Mouse (Mus musculus): ENCODE results near the gene Itgb4. TPM values are rescaled to one million over a fixed set of nuclear protein-coding genes. Genes with fewer than 3 reads are reported as not detected.

Gene Itgb4
- polyA plus RNA-seq, 1 experiment = 133 TPM

- Histone ChIP-seq H3K36me3 (ENCODE audit: control insufficient read depth, insufficient read depth, low read length) (peaks cover 60% of the 10 kb centered on the region), H3K4me3 (ENCODE audit: low read depth, low read length) (no peak overlapping the region), H3K4me1 (ENCODE audit: control insufficient read depth, insufficient read depth, insufficient read length, low read length) (no peaks in the 10 kb centered on the region), H3K27ac (ENCODE audit: insufficient read depth, low read depth, low read length) (no peak overlapping the region), H3K27me3 (ENCODE audit: control insufficient read depth, insufficient read depth, low read length) (no peaks in the 10 kb centered on the region)
- WGBS = 88% methylated on average over 2 of the region's 2 CpGs
- no peak for TF ChIP-seq CTCF (IDR thresholded peaks at IDR 0.05; ENCODE audit: extremely low read depth, insufficient read length, insufficient replicate concordance, low read depth, low read length)
- no peak for TF ChIP-seq POLR2A (IDR thresholded peaks at IDR 0.05; ENCODE audit: low read depth, low read length)
These were observed 75.1 kb downstream of the Itgb4 start for GRCm38 (mm10) chr11:116049610-116050009.

GRCm38 (mm10) chr11:116050196-116050595, 75.7 kb downstream of the Itgb4 start:
- TF ChIP-seq POLR2A (IDR thresholded peaks at IDR 0.05; ENCODE audit: low read depth, low read length) (no peak), CTCF (IDR thresholded peaks at IDR 0.05; ENCODE audit: extremely low read depth, insufficient read length, insufficient replicate concordance, low read depth, low read length) (no peak)
- 85% methylated on average over 4 of the region's 4 CpGs for WGBS
- H3K4me3 ChIP-seq (ENCODE audit: low read depth, low read length) = no peak overlapping the region
- H3K36me3 ChIP-seq (ENCODE audit: control insufficient read depth, insufficient read depth, low read length) = peaks cover 65% of the 10 kb centered on the region
- H3K27me3 ChIP-seq (ENCODE audit: control insufficient read depth, insufficient read depth, low read length) = no peaks in the 10 kb centered on the region
- no peaks in the 10 kb centered on the region for H3K4me1 ChIP-seq (ENCODE audit: control insufficient read depth, insufficient read depth, insufficient read length, low read length)
- no peak overlapping the region for H3K27ac ChIP-seq (ENCODE audit: insufficient read depth, low read depth, low read length)

GRCm38 (mm10) chr11:116053510-116054229, 79.2 kb downstream of the Itgb4 start:
- Histone ChIP-seq H3K4me1 (ENCODE audit: control insufficient read depth, insufficient read depth, insufficient read length, low read length) (no peaks in the 10 kb centered on the region; the same call in 1 of the 2 replicates), H3K27me3 (ENCODE audit: control insufficient read depth, insufficient read depth, low read length) (no peaks in the 10 kb centered on the region), H3K36me3 (ENCODE audit: control insufficient read depth, insufficient read depth, low read length) (peaks cover 77% of the 10 kb centered on the region), H3K4me3 (ENCODE audit: low read depth, low read length) (no peak overlapping the region), H3K27ac (ENCODE audit: insufficient read depth, low read depth, low read length) (no peak overlapping the region)
- TF ChIP-seq POLR2A (IDR thresholded peaks at IDR 0.05; ENCODE audit: low read depth, low read length) (no peak), CTCF (IDR thresholded peaks at IDR 0.05; ENCODE audit: extremely low read depth, insufficient read length, insufficient replicate concordance, low read depth, low read length) (no peak)
- WGBS = 87% methylated on average over 9 of the region's 9 CpGs

- Histone ChIP-seq H3K4me1 (ENCODE audit: control insufficient read depth, insufficient read depth, insufficient read length, low read length) (peaks cover 4% of the 10 kb centered on the region), H3K27me3 (ENCODE audit: control insufficient read depth, insufficient read depth, low read length) (no peaks in the 10 kb centered on the region), H3K36me3 (ENCODE audit: control insufficient read depth, insufficient read depth, low read length) (peaks cover 62% of the 10 kb centered on the region), H3K4me3 (ENCODE audit: low read depth, low read length) (no peak overlapping the region), H3K27ac (ENCODE audit: insufficient read depth, low read depth, low read length) (no peak overlapping the region)
- 95% methylated on average over 11 of the region's 11 CpGs for WGBS
- TF ChIP-seq POLR2A (IDR thresholded peaks at IDR 0.05; ENCODE audit: low read depth, low read length) (no peak), CTCF (IDR thresholded peaks at IDR 0.05; ENCODE audit: extremely low read depth, insufficient read length, insufficient replicate concordance, low read depth, low read length) (no peak)
These were observed 81.4 kb downstream of the Itgb4 start for GRCm38 (mm10) chr11:116055873-116056272.

GRCm38 (mm10) chr11:116057237-116057881, 82.8 kb downstream of the Itgb4 start:
- TF ChIP-seq POLR2A (IDR thresholded peaks at IDR 0.05; ENCODE audit: low read depth, low read length) (no peak), CTCF (IDR thresholded peaks at IDR 0.05; ENCODE audit: extremely low read depth, insufficient read length, insufficient replicate concordance, low read depth, low read length) (no peak)
- Histone ChIP-seq H3K27me3 (ENCODE audit: control insufficient read depth, insufficient read depth, low read length) (no peaks in the 10 kb centered on the region), H3K36me3 (ENCODE audit: control insufficient read depth, insufficient read depth, low read length) (peaks cover 56% of the 10 kb centered on the region), H3K27ac (ENCODE audit: insufficient read depth, low read depth, low read length) (no peak overlapping the region), H3K4me3 (ENCODE audit: low read depth, low read length) (no peak overlapping the region), H3K4me1 (ENCODE audit: control insufficient read depth, insufficient read depth, insufficient read length, low read length) (peaks cover 12% of the 10 kb centered on the region)
- 51% methylated on average over 4 of the region's 4 CpGs for WGBS

Other genes starting within 250 kb of the Itgb4 start
- 48.2 and 132 TPM in 2 replicates for gene Tmem94, start 209.3 kb upstream of the Itgb4 start, polyA plus RNA-seq (2012; rRNA removed)
- gene Caskin2, start 161.1 kb upstream of the Itgb4 start, polyA plus RNA-seq (2012; rRNA removed) = 26.1 and 52.6 TPM in 2 replicates
- gene Tsen54, start 160.0 kb upstream of the Itgb4 start, polyA plus RNA-seq (2012; rRNA removed) = 24.3 and 40.8 TPM in 2 replicates
- gene Llgl2, start 150.7 kb upstream of the Itgb4 start, polyA plus RNA-seq (2012; rRNA removed) = 140 and 268 TPM in 2 replicates
- 539 and 1,655 TPM in 2 replicates for gene Myo15b, start 116.3 kb upstream of the Itgb4 start, polyA plus RNA-seq (2012; rRNA removed)
- 0.72 and 2.2 TPM in 2 replicates for gene Smim5, start 74.7 kb upstream of the Itgb4 start, polyA plus RNA-seq (2012; rRNA removed)
- gene Smim6, start 62.7 kb upstream of the Itgb4 start, polyA plus RNA-seq (2012; rRNA removed) = 8.8 and 9.7 TPM in 2 replicates
- gene Sap30bp, start 41.4 kb upstream of the Itgb4 start, polyA plus RNA-seq (2012; rRNA removed) = 15.2 and 27.1 TPM in 2 replicates
- gene Recql5, start 41.2 kb upstream of the Itgb4 start, polyA plus RNA-seq (2012; rRNA removed) = 5.8 and 9.2 TPM in 2 replicates
- gene Galk1, start 38.0 kb downstream of the Itgb4 start, polyA plus RNA-seq (2012; rRNA removed) = 39.5 and 53.3 TPM in 2 replicates
- gene H3f3b, start 53.3 kb downstream of the Itgb4 start, polyA plus RNA-seq (2012; rRNA removed) = 48.6 and 118 TPM in 2 replicates
- gene Unk, start 55.6 kb downstream of the Itgb4 start, polyA plus RNA-seq (2012; rRNA removed) = 10.4 and 21.5 TPM in 2 replicates
- gene Unc13d, start 103.3 kb downstream of the Itgb4 start, polyA plus RNA-seq (2012; rRNA removed) = 5.8 and 7.1 TPM in 2 replicates
- 139 and 334 TPM in 2 replicates for gene Wbp2, start 112.3 kb downstream of the Itgb4 start, polyA plus RNA-seq (2012; rRNA removed)
- gene Trim47, start 152.5 kb downstream of the Itgb4 start, polyA plus RNA-seq (2012; rRNA removed) = 28.3 and 28.5 TPM in 2 replicates
- gene Trim65, start 156.4 kb downstream of the Itgb4 start, polyA plus RNA-seq (2012; rRNA removed) = 11.9 and 13.3 TPM in 2 replicates
- 36.4 and 40.1 TPM in 2 replicates for gene Mrpl38, start 164.2 kb downstream of the Itgb4 start, polyA plus RNA-seq (2012; rRNA removed)
- 5.0 and 6.5 TPM in 2 replicates for gene Fbf1, start 193.5 kb downstream of the Itgb4 start, polyA plus RNA-seq (2012; rRNA removed)
- gene Ten1, start 224.1 kb downstream of the Itgb4 start, polyA plus RNA-seq (2012; rRNA removed) = 15.8 and 27.7 TPM in 2 replicates
- gene Acox1, start 224.3 kb downstream of the Itgb4 start, polyA plus RNA-seq (2012; rRNA removed) = 71.1 and 112 TPM in 2 replicates